Mouse (Mus musculus) ES-Bruce4 (cell line): Measurements from ENCODE around the gene Rassf4. TPM values are rescaled to one million over a fixed set of nuclear protein-coding genes. Genes with fewer than 3 reads are reported as not detected.

Source experiments
- H3K27ac ChIP-seq: 2 replicates; pipeline ENCODE4 v1.5.1; 2012; ENCODE audit warnings: low read length, inconsistent platforms; ENCODE audit not compliant: insufficient read depth
- H3K27me3 ChIP-seq: 2 replicates; pipeline ENCODE4 v1.6.1; 2012; ENCODE audit warnings: mild to moderate bottlenecking, low read length, inconsistent platforms; ENCODE audit not compliant: control insufficient read depth, poor library complexity, insufficient read depth, severe bottlenecking
- H3K36me3 ChIP-seq: 2 replicates; pipeline ENCODE4 v1.6.1; 2012; ENCODE audit warnings: inconsistent platforms, mild to moderate bottlenecking, low read length, moderate library complexity; ENCODE audit not compliant: control insufficient read depth, poor library complexity, insufficient read depth, severe bottlenecking
- H3K4me1 ChIP-seq: one replicate; pipeline ENCODE4 v1.8.1; 2011; ENCODE audit warnings: low read length; ENCODE audit not compliant: control insufficient read depth, insufficient read depth
- H3K4me3 ChIP-seq: 2 replicates; pipeline ENCODE4 v1.5.1; 2011; ENCODE audit warnings: low read depth, mild to moderate bottlenecking, low read length
- H3K9ac ChIP-seq: 2 replicates; pipeline ENCODE4 v1.6.1; 2012; ENCODE audit warnings: low read depth, mild to moderate bottlenecking, inconsistent platforms; ENCODE audit not compliant: poor library complexity, severe bottlenecking
- H3K9me3 ChIP-seq: replicated peaks from 2 replicates; pipeline ENCODE4 v1.6.1; 2012; ENCODE audit warnings: mild to moderate bottlenecking, low read length, inconsistent platforms; ENCODE audit not compliant: control insufficient read depth, poor library complexity, insufficient read depth, severe bottlenecking
- CTCF ChIP-seq: IDR thresholded peaks from one replicate; pipeline ENCODE4 v1.8.1; 2011; ENCODE audit warnings: low read depth, low read length
- EP300 ChIP-seq: IDR thresholded peaks from 2 replicates; pipeline ENCODE4 v1.6.1; 2011; ENCODE audit warnings: low read depth, low read length; ENCODE audit not compliant: insufficient read depth
- POLR2A ChIP-seq: IDR thresholded peaks from one replicate; pipeline ENCODE4 v1.8.1; 2011; ENCODE audit warnings: low read length; ENCODE audit not compliant: insufficient read depth
- polyA plus RNA-seq: library from polyadenylated mRNA; stranded (reverse); fragments of >200 nt; gene quantifications from 2 replicates; pipeline ENCODE4 v1.2.4, GENCODE M21; 2011; ENCODE audit warnings: low read depth; ENCODE audit not compliant: missing spikeins, insufficient read depth, insufficient read length

Rassf4 gene
- polyA plus RNA-seq, 1 experiment: 4.1 TPM

DNA sequence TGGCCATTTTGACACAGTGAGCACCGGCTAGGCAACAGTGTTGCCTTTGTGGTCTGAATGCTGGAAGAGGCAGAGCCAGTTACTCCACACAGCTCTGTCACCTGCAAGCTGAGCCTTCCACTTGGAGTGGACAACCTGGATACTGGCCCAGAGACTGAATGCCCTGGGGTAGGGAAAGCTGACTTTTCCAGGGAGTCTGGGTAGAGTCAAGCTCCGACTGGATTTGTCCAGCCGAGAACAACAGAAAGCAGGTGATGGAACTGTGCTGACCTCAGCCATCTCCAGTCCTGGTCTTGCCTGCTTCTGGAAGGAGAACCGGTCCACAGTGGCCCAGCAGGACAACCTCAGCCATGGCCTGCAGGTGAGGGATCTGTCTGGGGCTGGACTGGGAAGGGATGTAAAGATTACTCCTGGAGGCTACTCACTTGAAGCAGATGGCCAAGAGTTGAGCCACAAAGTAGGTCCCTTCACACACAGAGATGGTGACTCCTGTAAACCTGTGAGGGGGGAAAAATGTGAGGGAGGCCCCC lies 24.2 kb upstream of the Rassf4 start:
- Histone ChIP-seq H3K9me3 (no peaks in the 10 kb centered on the region), H3K4me3 (no peak overlapping the region), H3K27ac (no peak overlapping the region), H3K36me3 (no peaks in the 10 kb centered on the region), H3K27me3 (no peaks in the 10 kb centered on the region), H3K4me1 (no peaks in the 10 kb centered on the region), H3K9ac (no peak overlapping the region)
- TF ChIP-seq EP300 (no peak), CTCF (no peak), POLR2A (no peak)

DNA sequence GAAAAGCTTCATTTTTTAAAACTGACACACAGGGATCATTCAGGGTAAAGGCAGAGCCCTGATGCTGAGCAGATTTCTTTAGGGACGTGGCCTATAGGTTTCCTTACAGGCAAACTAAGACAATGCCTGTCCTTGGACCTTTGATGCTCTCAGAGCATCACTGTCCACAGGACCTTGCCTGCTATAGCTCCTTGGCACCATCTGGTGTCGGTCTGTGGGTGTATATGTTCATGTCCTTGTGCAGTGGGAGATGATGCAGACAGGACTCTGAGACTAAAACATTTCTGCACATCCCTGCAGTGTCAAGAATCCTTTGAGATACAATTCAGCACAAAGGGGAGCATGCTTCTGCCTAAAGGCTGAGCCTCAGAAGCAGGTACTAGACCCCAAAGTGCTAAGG lies 23.7 kb upstream of the Rassf4 start:
- H3K4me1 ChIP-seq: no peaks in the 10 kb centered on the region
- H3K27me3 ChIP-seq: no peaks in the 10 kb centered on the region
- H3K27ac ChIP-seq: no peak overlapping the region
- no peaks in the 10 kb centered on the region for H3K9me3 ChIP-seq
- H3K9ac ChIP-seq: no peak overlapping the region
- TF ChIP-seq CTCF: no peak
- TF ChIP-seq EP300: no peak
- TF ChIP-seq POLR2A: no peak
- H3K4me3 ChIP-seq: no peak overlapping the region
- H3K36me3 ChIP-seq: no peaks in the 10 kb centered on the region

DNA sequence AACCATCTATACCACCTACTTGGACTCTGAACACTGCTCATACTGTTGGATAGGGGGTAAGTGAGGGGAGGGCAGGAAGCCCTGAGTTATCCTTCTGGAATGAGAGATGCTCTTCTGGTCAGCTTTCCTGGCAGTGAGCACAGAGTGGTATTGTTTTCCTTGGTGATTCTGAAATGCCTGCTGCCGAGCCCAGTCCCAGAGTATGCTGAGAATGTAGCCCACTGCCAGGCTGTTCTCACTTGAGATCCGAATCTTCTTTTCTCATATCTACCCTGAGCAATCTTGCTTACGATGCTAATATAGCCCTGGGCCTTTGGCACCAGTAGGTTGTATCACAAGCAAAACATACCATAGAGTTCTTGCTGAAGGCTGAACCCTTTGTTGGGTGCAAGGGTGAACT lies 20.6 kb upstream of the Rassf4 start:
- TF ChIP-seq CTCF (no peak), EP300 (no peak), POLR2A (no peak)
- Histone ChIP-seq H3K27me3 (no peaks in the 10 kb centered on the region), H3K36me3 (no peaks in the 10 kb centered on the region), H3K9ac (no peak overlapping the region), H3K4me1 (no peaks in the 10 kb centered on the region), H3K4me3 (no peak overlapping the region), H3K27ac (no peak overlapping the region), H3K9me3 (no peaks in the 10 kb centered on the region)

DNA sequence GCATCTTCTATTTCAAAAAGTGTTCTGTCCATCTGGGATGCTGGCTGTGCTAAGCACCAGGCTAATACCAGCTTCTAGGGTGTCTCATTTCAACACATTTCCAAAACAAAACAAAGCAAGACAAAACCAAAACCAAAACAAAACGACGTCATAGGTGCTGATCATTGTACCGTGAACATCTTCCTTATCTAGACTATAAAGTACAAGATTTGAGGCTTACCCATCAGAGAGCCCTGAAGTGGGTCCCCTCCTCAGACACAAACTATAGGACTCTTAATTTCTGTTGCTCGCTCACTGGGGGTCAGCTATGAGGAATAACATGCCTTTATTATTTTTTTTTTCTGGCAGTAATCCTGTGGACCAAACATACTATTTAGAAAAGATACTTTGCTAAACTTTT lies 19.9 kb upstream of the Rassf4 start:
- H3K4me3 ChIP-seq: no peak overlapping the region
- no peaks in the 10 kb centered on the region for H3K27me3 ChIP-seq
- no peak overlapping the region for H3K27ac ChIP-seq
- no peaks in the 10 kb centered on the region for H3K4me1 ChIP-seq
- TF ChIP-seq EP300 (no peak), CTCF (no peak), POLR2A (no peak)
- no peaks in the 10 kb centered on the region for H3K9me3 ChIP-seq
- no peaks in the 10 kb centered on the region for H3K36me3 ChIP-seq
- H3K9ac ChIP-seq: no peak overlapping the region

DNA sequence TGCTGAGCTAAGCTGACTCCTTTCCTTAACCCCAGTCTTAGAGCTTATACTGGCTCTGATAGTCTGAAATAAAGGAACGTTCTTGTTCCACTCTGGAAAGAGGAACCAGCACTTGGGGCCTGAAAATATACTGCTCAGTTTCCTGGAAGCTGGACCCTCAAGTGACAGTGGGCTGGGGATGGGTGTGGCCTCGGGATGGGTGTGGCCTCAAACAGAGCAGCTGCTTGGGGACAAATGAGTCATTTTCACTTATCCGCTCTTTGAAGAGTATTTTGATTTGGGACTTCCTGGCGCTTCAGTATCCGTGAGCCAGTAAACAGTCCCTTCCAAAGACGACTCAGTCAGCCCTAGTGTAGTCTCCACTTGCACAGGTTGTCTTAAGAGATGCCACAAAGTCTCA lies 8.6 kb upstream of the Rassf4 start:
- H3K4me1 ChIP-seq: no peaks in the 10 kb centered on the region
- H3K9ac ChIP-seq: no peak overlapping the region
- no peaks in the 10 kb centered on the region for H3K36me3 ChIP-seq
- no peak for TF ChIP-seq CTCF
- TF ChIP-seq EP300: no peak
- no peaks in the 10 kb centered on the region for H3K27me3 ChIP-seq
- H3K27ac ChIP-seq: no peak overlapping the region
- H3K9me3 ChIP-seq: no peaks in the 10 kb centered on the region
- no peak overlapping the region for H3K4me3 ChIP-seq

DNA sequence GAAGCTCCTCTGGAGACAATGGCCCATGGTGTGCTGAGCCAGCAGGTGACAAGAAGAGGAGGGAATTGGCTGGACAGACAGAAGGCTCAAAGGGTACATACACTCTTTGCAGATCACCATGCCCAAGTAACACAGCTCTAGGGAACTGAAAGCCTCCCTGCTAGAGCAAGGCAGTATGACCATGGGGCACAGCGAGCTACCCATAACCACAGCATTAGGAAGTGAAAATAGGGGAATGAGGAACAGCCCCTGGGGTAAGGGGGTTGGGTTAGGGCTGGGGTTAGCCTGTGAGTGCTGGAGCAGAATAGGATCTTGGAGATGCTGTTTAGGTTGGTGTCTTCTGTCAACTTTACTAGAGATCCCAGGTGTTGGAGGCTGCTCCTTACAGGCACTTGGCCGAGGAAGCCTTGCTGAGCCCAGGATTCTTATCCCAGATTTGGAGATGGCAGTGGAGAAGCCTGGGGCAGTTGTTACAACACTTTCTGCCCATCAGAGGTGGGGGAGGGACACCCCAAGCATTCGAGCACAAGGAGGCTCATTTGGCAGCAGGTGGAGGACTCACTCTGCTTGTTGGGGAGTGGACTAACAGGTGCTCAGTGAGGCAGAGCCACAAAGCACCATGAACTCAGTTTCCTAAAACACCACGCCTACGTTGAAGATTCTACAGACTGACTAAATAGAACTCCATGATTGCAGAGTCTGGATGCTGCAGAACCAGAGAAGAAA lies 6.0 kb upstream of the Rassf4 start:
- no peak overlapping the region for H3K27ac ChIP-seq
- no peaks in the 10 kb centered on the region for H3K36me3 ChIP-seq
- no peak overlapping the region for H3K9ac ChIP-seq
- TF ChIP-seq EP300 (no peak), CTCF (no peak), POLR2A (no peak)
- no peaks in the 10 kb centered on the region for H3K9me3 ChIP-seq
- no peaks in the 10 kb centered on the region for H3K4me1 ChIP-seq
- H3K4me3 ChIP-seq: no peak overlapping the region
- no peaks in the 10 kb centered on the region for H3K27me3 ChIP-seq
